Mouse (Mus musculus) heart, embryonic 13.5 days (tissue): ENCODE results near the gene Fmr1. TPM values are rescaled to one million over a fixed set of nuclear protein-coding genes. Genes with fewer than 3 reads are reported as not detected.
"Not testable (repeated sequence)": the region's sequence is repeated elsewhere in the genome, so short reads cannot be mapped to it uniquely, and the experiment has no call there.

Source experiments
- ATAC-seq: fragments of 200-750 bp; cut with Nextera tagmentation; 2 replicates; pipeline ENCODE4 v1.8.0; 2017; ENCODE audit warnings: moderate TSS enrichment; ENCODE audit not compliant: insufficient number of reproducible peaks, low FRiP score, low TSS enrichment; ENCODE audit errors: extremely low read depth
- H3K27ac ChIP-seq: fragments of 300-500 bp; sonication (generic); replicated peaks from 2 replicates; pipeline ENCODE4 v1.5.1; 2015; ENCODE audit warnings: moderate library complexity, mild to moderate bottlenecking, inconsistent platforms
- H3K27me3 ChIP-seq: fragments of 300-500 bp; sonication (generic); replicated peaks from 2 replicates; pipeline ENCODE4 v1.6.1; 2015; ENCODE audit warnings: mild to moderate bottlenecking, inconsistent platforms
- H3K36me3 ChIP-seq: fragments of 300-500 bp; sonication (generic); 2 replicates; pipeline ENCODE4 v1.6.1; 2015; ENCODE audit warnings: mild to moderate bottlenecking, inconsistent platforms
- H3K4me1 ChIP-seq: fragments of 300-500 bp; sonication (generic); 2 replicates; pipeline ENCODE4 v1.6.1; 2015; ENCODE audit warnings: inconsistent platforms
- H3K4me2 ChIP-seq: fragments of 300-500 bp; sonication (generic); 2 replicates; pipeline ENCODE4 v1.6.1; 2015; ENCODE audit warnings: inconsistent platforms, mild to moderate bottlenecking, moderate library complexity
- H3K4me3 ChIP-seq: fragments of 300-500 bp; sonication (generic); 2 replicates; pipeline ENCODE4 v1.5.1; 2015; ENCODE audit warnings: moderate library complexity, mild to moderate bottlenecking, inconsistent platforms
- H3K9ac ChIP-seq: fragments of 300-500 bp; sonication (generic); 2 replicates; pipeline ENCODE4 v1.6.1; 2015; ENCODE audit warnings: inconsistent platforms, mild to moderate bottlenecking, moderate library complexity
- H3K9me3 ChIP-seq: fragments of 300-500 bp; sonication (generic); 2 replicates; pipeline ENCODE4 v1.6.1; 2016; ENCODE audit warnings: inconsistent platforms
- WGBS: fragments of 180-500 bp; shearing (Covaris S2); methylation state at CpG from one replicate; pipeline ENCODE4 v1.1.7; 2015; ENCODE audit warnings: mixed read lengths; 5-methylcytosine and 5-hydroxymethylcytosine counted together
- polyA plus RNA-seq: library from polyadenylated mRNA; unstranded; fragments of >200 nt; fragmentation: Nextera tagmentation; extraction: Ambion mirVana; gene quantifications from 2 replicates; pipeline ENCODE4 v1.2.1, GENCODE M21; 2015

The Fmr1 gene
- polyA plus RNA-seq: 36.5 and 38.7 TPM in 2 replicates

GRCm38 (mm10) chrX:68678333-68678740 lies at the start of gene Fmr1:
Gene Fmr1, plus strand, starts transcription at chrX:68678541.
- Histone ChIP-seq H3K9ac (peak within 1 kb of the TSS; percentile 90), H3K4me2 (peak within 1 kb of the TSS; percentile 68), H3K36me3 (no peaks in the 10 kb centered on the region), H3K4me3 (peak within 1 kb of the TSS; percentile 76), H3K27me3 (no peaks in the 10 kb centered on the region), H3K27ac (peak within 1 kb of the TSS; percentile 95), H3K4me1 (0 out of 2 replicates have a peak, but pooled peaks cover 6% of the 10 kb centered on the region), H3K9me3 (no peaks in the 10 kb centered on the region)
- WGBS: 5% methylated on average over 22 of the region's 49 CpGs
- peak; percentile 92 for ATAC-seq

- no peak overlapping the region for H3K27ac ChIP-seq
- no peaks in the 10 kb centered on the region for H3K4me1 ChIP-seq
- H3K4me2 ChIP-seq: no peak overlapping the region
- H3K27me3 ChIP-seq: no peaks in the 10 kb centered on the region
- H3K4me3 ChIP-seq: no peak overlapping the region
- no peaks in the 10 kb centered on the region for H3K9me3 ChIP-seq
- H3K36me3 ChIP-seq: no peaks in the 10 kb centered on the region
- 41% methylated on average over 1 of the region's 1 CpGs for WGBS
- no peak overlapping the region for H3K9ac ChIP-seq
- no peak for ATAC-seq
These were observed 36.7 kb upstream of the Fmr1 start for GRCm38 (mm10) chrX:68641603-68642002.

- ATAC-seq: no peak
- WGBS: 50% methylated on average over 7 of the region's 7 CpGs
- Histone ChIP-seq H3K4me1 (no peaks in the 10 kb centered on the region), H3K36me3 (no peaks in the 10 kb centered on the region), H3K4me3 (no peak overlapping the region), H3K27me3 (no peaks in the 10 kb centered on the region), H3K9me3 (no peaks in the 10 kb centered on the region), H3K4me2 (no peak overlapping the region), H3K27ac (no peak overlapping the region), H3K9ac (no peak overlapping the region)
These were observed 33.0 kb upstream of the Fmr1 start for GRCm38 (mm10) chrX:68645154-68645919.

- peak overlapping the region; percentile 68 for H3K4me2 ChIP-seq
- peak overlapping the region; percentile 69; the same call in 1 of the 2 replicates for H3K27ac ChIP-seq
- H3K36me3 ChIP-seq: no peaks in the 10 kb centered on the region
- no peak overlapping the region for H3K9ac ChIP-seq
- 0 out of 2 replicates have a peak, but pooled peaks cover 6% of the 10 kb centered on the region for H3K4me1 ChIP-seq
- H3K9me3 ChIP-seq: no peaks in the 10 kb centered on the region
- H3K27me3 ChIP-seq: no peaks in the 10 kb centered on the region
- 37% methylated on average over 1 of the region's 1 CpGs for WGBS
- peak overlapping the region; percentile 76 for H3K4me3 ChIP-seq
- no peak for ATAC-seq
These were observed 833 bp upstream of the Fmr1 start for GRCm38 (mm10) chrX:68677508-68677907.

GRCm38 (mm10) chrX:68678815-68679486 lies 610 bp downstream of the Fmr1 start:
- Histone ChIP-seq H3K27ac (peak overlapping the region; percentile 95), H3K27me3 (no peaks in the 10 kb centered on the region), H3K36me3 (no peaks in the 10 kb centered on the region), H3K4me3 (peak overlapping the region; percentile 76), H3K4me2 (peak overlapping the region; percentile 64), H3K4me1 (0 out of 2 replicates have a peak, but pooled peaks cover 6% of the 10 kb centered on the region), H3K9me3 (no peaks in the 10 kb centered on the region), H3K9ac (peak overlapping the region; percentile 90)
- WGBS: 9% methylated on average over 44 of the region's 67 CpGs
- peak; percentile 44 for ATAC-seq

- H3K4me2 ChIP-seq: no peak overlapping the region
- 0 out of 2 replicates have a peak, but pooled peaks cover 3% of the 10 kb centered on the region for H3K4me1 ChIP-seq
- H3K36me3 ChIP-seq: no peaks in the 10 kb centered on the region
- H3K27me3 ChIP-seq: no peaks in the 10 kb centered on the region
- H3K9ac ChIP-seq: no peak overlapping the region
- ATAC-seq: no peak
- H3K27ac ChIP-seq: no peak overlapping the region
- no peaks in the 10 kb centered on the region for H3K9me3 ChIP-seq
- 88% methylated on average over 2 of the region's 2 CpGs for WGBS
- no peak overlapping the region for H3K4me3 ChIP-seq
These were observed 6.4 kb downstream of the Fmr1 start for GRCm38 (mm10) chrX:68684706-68685105.

GRCm38 (mm10) chrX:68691936-68692335 lies 13.6 kb downstream of the Fmr1 start:
- not testable (repeated sequence) for H3K4me2 ChIP-seq, H3K27ac ChIP-seq, H3K9me3 ChIP-seq, H3K9ac ChIP-seq, ATAC-seq, H3K27me3 ChIP-seq, H3K4me1 ChIP-seq, H3K36me3 ChIP-seq, H3K4me3 ChIP-seq
- 73% methylated on average over 8 of the region's 8 CpGs for WGBS

GRCm38 (mm10) chrX:68736902-68737301 lies 58.6 kb downstream of the Fmr1 start:
- Histone ChIP-seq H3K36me3 (no peaks in the 10 kb centered on the region), H3K4me3 (no peak overlapping the region), H3K9me3 (no peaks in the 10 kb centered on the region), H3K9ac (no peak overlapping the region), H3K4me2 (no peak overlapping the region), H3K27ac (no peak overlapping the region), H3K4me1 (no peaks in the 10 kb centered on the region), H3K27me3 (no peaks in the 10 kb centered on the region)
- 54% methylated on average over 1 of the region's 1 CpGs for WGBS
- no peak for ATAC-seq

GRCm38 (mm10) chrX:68740088-68740487 lies 61.7 kb downstream of the Fmr1 start:
- Histone ChIP-seq H3K36me3 (no peaks in the 10 kb centered on the region), H3K4me2 (no peak overlapping the region), H3K4me3 (no peak overlapping the region), H3K9me3 (no peaks in the 10 kb centered on the region), H3K4me1 (no peaks in the 10 kb centered on the region), H3K27ac (no peak overlapping the region), H3K27me3 (no peaks in the 10 kb centered on the region), H3K9ac (no peak overlapping the region)
- 37% methylated on average over 2 of the region's 2 CpGs for WGBS
- ATAC-seq: no peak

- Histone ChIP-seq H3K4me2 (no peak within 1 kb of the TSS), H3K4me3 (no peak within 1 kb of the TSS), H3K9ac (no peak within 1 kb of the TSS), H3K9me3 (no peaks in the 10 kb centered on the region), H3K27ac (no peak within 1 kb of the TSS), H3K27me3 (no peaks in the 10 kb centered on the region), H3K4me1 (no peaks in the 10 kb centered on the region), H3K36me3 (no peaks in the 10 kb centered on the region)
- WGBS: 77% methylated on average over 15 of the region's 15 CpGs
- ATAC-seq: no peak
These were observed 83.3 kb downstream of the Fmr1 start, which contains the start of gene Fmr1nb for GRCm38 (mm10) chrX:68761606-68762005. Gene Fmr1nb, plus strand, starts transcription at chrX:68761839.
